Mouse (Mus musculus): ENCODE measurements around the gene Tmem268.

DNA sequence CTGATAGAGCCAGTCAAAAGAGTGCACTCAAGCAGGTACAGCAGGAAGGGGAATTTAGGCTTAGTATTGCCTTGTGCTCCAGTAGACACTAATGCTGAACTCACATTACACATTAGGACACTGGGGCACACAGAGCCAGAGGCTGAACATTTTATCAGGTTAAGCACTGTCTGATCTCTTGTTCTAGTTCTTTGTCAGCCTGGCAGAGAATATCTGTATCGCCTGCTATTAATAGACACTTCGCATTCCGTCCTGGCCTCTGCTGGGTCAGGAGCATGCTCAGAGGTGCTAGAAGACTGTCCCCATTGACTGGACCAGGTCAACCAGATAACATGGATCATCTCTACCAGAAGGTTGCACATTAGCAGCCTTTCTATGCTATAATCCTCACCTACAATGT lies 47.0 kb downstream of the Tmem268 start:
- TF ChIP-seq CTCF (conservative IDR thresholded peaks at IDR 0.05; ENCODE audit: low read length) (no peak), NANOG (IDR thresholded peaks at IDR 0.05; ENCODE audit: borderline replicate concordance, low read length) (no peak)
